Mouse (Mus musculus) MEL (cell line): ENCODE data around the gene Vdac1. TPM values are rescaled to one million over a fixed set of nuclear protein-coding genes. Genes with fewer than 3 reads are reported as not detected.

Experiments
- DNase-seq: peaks from one replicate; pipeline ENCODE4 v3.0.0; 2011; ENCODE audit warnings: low read depth, low spot score
- H3K27ac ChIP-seq: 2 replicates; pipeline ENCODE4 v1.5.1; 2012; ENCODE audit warnings: low read depth, mild to moderate bottlenecking, control low read depth, low read length, moderate library complexity; ENCODE audit not compliant: control insufficient read depth
- H3K27me3 ChIP-seq, 2 experiments: fragments of 150-350 bp in 1 of 2; sonication (generic) in 1 of 2; 2 replicates each; pipeline ENCODE4 v1.6.1; 2012; ENCODE audit warnings: low read length in 2 of 2, mild to moderate bottlenecking in 2 of 2, improper control_type of control experiment in 1 of 2, moderate library complexity in 1 of 2; ENCODE audit not compliant: insufficient read depth in 2 of 2, control insufficient read depth in 1 of 2
- H3K36me3 ChIP-seq, 2 experiments: 2 replicates each; pipeline ENCODE4 v1.6.1; 2012 to 2014; ENCODE audit warnings: low read length in 2 of 2, improper control_type of control experiment in 1 of 2, inconsistent platforms in 1 of 2, mild to moderate bottlenecking in 1 of 2; ENCODE audit not compliant: insufficient read depth in 2 of 2, control insufficient read depth in 1 of 2
- H3K4me1 ChIP-seq, 2 experiments: fragments of 150-350 bp in 1 of 2; sonication (generic) in 1 of 2; 2 replicates each; pipeline ENCODE4 v1.6.1; 2012; ENCODE audit warnings: low read length in 2 of 2, improper control_type of control experiment in 1 of 2, mild to moderate bottlenecking in 1 of 2; ENCODE audit not compliant: insufficient read depth in 2 of 2, control insufficient read depth in 1 of 2
- H3K4me3 ChIP-seq, 2 experiments: fragments of 150-350 bp in 1 of 2; sonication (generic) in 1 of 2; 2 replicates each; pipeline ENCODE4 v1.5.1; 2012; ENCODE audit warnings: low read depth in 2 of 2, low read length in 2 of 2, mild to moderate bottlenecking in 2 of 2, moderate library complexity in 2 of 2, control low read depth in 1 of 2, improper control_type of control experiment in 1 of 2; ENCODE audit not compliant: control insufficient read depth in 1 of 2, insufficient read depth in 1 of 2
- H3K79me2 ChIP-seq: 2 replicates; pipeline ENCODE4 v1.6.1; 2012; ENCODE audit warnings: mild to moderate bottlenecking, low read length, moderate library complexity; ENCODE audit not compliant: control insufficient read depth, poor library complexity, insufficient read depth
- H3K9ac ChIP-seq: 2 replicates; pipeline ENCODE4 v1.6.1; 2012; ENCODE audit warnings: low read depth, mild to moderate bottlenecking, control low read depth, low read length, moderate library complexity; ENCODE audit not compliant: control insufficient read depth, poor library complexity, severe bottlenecking
- H3K9me3 ChIP-seq: fragments of 150-350 bp; sonication (generic); replicated peaks from 2 replicates; pipeline ENCODE4 v1.6.1; 2012; ENCODE audit warnings: mild to moderate bottlenecking, low read length, improper control_type of control experiment, moderate library complexity; ENCODE audit not compliant: insufficient read depth
- CTCF ChIP-seq, 3 experiments: IDR thresholded peaks in 2 of 3; conservative IDR thresholded peaks in 1 of 3; 2 replicates each; pipeline ENCODE4 v1.5.1; 2011 to 2012; ENCODE audit warnings: low read length in 3 of 3, low read depth in 2 of 3, mild to moderate bottlenecking in 2 of 3, improper control_type of control experiment in 1 of 3, inconsistent platforms in 1 of 3, mixed read lengths in 1 of 3, moderate library complexity in 1 of 3; ENCODE audit not compliant: control insufficient read depth in 1 of 3, insufficient read depth in 1 of 3, poor library complexity in 1 of 3, severe bottlenecking in 1 of 3
- ELF1 ChIP-seq: IDR thresholded peaks from 2 replicates; pipeline ENCODE4 v1.6.1; 2014; ENCODE audit warnings: low read depth, mild to moderate bottlenecking, inconsistent platforms, low read length, improper control_type of control experiment, moderate library complexity
- EP300 ChIP-seq, 2 experiments: IDR thresholded peaks; 2 replicates each; pipeline ENCODE4 v1.6.1; 2011; ENCODE audit warnings: improper control_type of control experiment in 2 of 2, low read length in 2 of 2, low read depth in 1 of 2, mild to moderate bottlenecking in 1 of 2
- GATA1 ChIP-seq: IDR thresholded peaks from 2 replicates; pipeline ENCODE4 v1.6.1; 2011; ENCODE audit warnings: low read depth, low read length, improper control_type of control experiment
- MAX ChIP-seq: IDR thresholded peaks from 2 replicates; pipeline ENCODE4 v1.6.1; 2011; ENCODE audit warnings: low read length, improper control_type of control experiment
- MXI1 ChIP-seq: IDR thresholded peaks from 2 replicates; pipeline ENCODE4 v1.6.1; 2011; ENCODE audit warnings: mild to moderate bottlenecking, low read depth, low read length, improper control_type of control experiment
- MYC ChIP-seq: IDR thresholded peaks from 2 replicates; pipeline ENCODE4 v1.6.1; 2011; ENCODE audit warnings: low read depth, mild to moderate bottlenecking, low read length, improper control_type of control experiment, moderate library complexity
- NELFE ChIP-seq: IDR thresholded peaks from 2 replicates; pipeline ENCODE4 v1.6.1; 2011; ENCODE audit warnings: low read depth, low read length, improper control_type of control experiment
- NRF1 ChIP-seq: IDR thresholded peaks from 2 replicates; pipeline ENCODE4 v1.6.1; 2014; ENCODE audit warnings: low read depth, mild to moderate bottlenecking, inconsistent platforms, low read length, improper control_type of control experiment, moderate library complexity; ENCODE audit not compliant: poor library complexity, insufficient read depth, severe bottlenecking
- POLR2AphosphoS2 ChIP-seq: IDR thresholded peaks from 2 replicates; pipeline ENCODE4 v1.6.1; 2011; ENCODE audit warnings: low read length, improper control_type of control experiment
- RAD21 ChIP-seq: IDR thresholded peaks from 2 replicates; pipeline ENCODE4 v1.6.1; 2011; ENCODE audit warnings: mild to moderate bottlenecking, low read depth, low read length, improper control_type of control experiment
- RCOR1 ChIP-seq: IDR thresholded peaks from 2 replicates; pipeline ENCODE4 v1.6.1; 2012; ENCODE audit warnings: low read depth, mild to moderate bottlenecking, inconsistent platforms, low read length, improper control_type of control experiment
- SMC3 ChIP-seq: IDR thresholded peaks from 2 replicates; pipeline ENCODE4 v1.6.1; 2011; ENCODE audit warnings: low read depth, low read length, improper control_type of control experiment
- TCF12 ChIP-seq: IDR thresholded peaks from 2 replicates; pipeline ENCODE4 v1.6.1; 2014; ENCODE audit warnings: low read depth, mild to moderate bottlenecking, inconsistent platforms, low read length, improper control_type of control experiment, moderate library complexity
- USF1 ChIP-seq: IDR thresholded peaks from 2 replicates; pipeline ENCODE4 v1.6.1; 2014; ENCODE audit warnings: low read depth, mild to moderate bottlenecking, inconsistent platforms, low read length, improper control_type of control experiment, moderate library complexity
- ZC3H11A ChIP-seq: IDR thresholded peaks from 2 replicates; pipeline ENCODE4 v1.6.1; 2012; ENCODE audit warnings: low read depth, mild to moderate bottlenecking, inconsistent platforms, low read length, improper control_type of control experiment
- ZKSCAN1 ChIP-seq: IDR thresholded peaks from 2 replicates; pipeline ENCODE4 v1.6.1; 2012; ENCODE audit warnings: low read depth, mild to moderate bottlenecking, inconsistent platforms, low read length, improper control_type of control experiment, moderate library complexity
- polyA plus RNA-seq, 2 experiments: library from polyadenylated mRNA; stranded (reverse) in 1 of 2; unstranded in 1 of 2; fragments of >175 nt in 1 of 2; fragments of >200 nt in 1 of 2; gene quantifications; 2 replicates each; pipeline versions ENCODE4 v1.2.1 to v1.2.4; 2012; ENCODE audit warnings: low replicate concordance in 2 of 2, low read depth in 1 of 2; ENCODE audit not compliant: insufficient read length in 2 of 2, insufficient read depth in 1 of 2, missing spikeins in 1 of 2
- total RNA-seq: library from RNA; depleted of rRNA; stranded (reverse); fragments of 300-350 nt; gene quantifications from 2 replicates; pipeline ENCODE4 v1.2.3, GENCODE M21; 2012

Gene Vdac1
- total and polyA plus RNA-seq, 3 experiments = 257 to 389 (median 381) TPM

DNA sequence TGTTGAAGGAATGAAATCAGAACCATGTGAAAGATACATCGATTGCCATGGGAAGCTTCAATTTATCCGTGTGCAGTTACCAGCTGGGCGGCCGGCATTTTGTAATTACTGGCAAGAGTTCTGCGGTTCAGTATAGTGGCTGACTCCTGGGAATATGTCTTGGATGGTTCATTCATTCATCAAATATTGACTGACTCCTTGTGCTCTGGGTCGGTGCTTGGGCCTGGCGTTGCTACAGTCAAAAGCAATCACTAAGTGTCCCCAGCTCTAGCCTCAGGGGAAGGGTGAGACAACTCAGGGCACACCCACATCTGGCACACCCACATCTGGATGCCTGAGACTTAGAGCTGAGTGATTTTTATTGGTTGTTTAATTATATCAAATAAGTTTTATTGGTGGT, 13.2 kb downstream of the Vdac1 start:
- Histone ChIP-seq H3K9ac (no peak overlapping the region), H3K79me2 (peaks cover 46% of the 10 kb centered on the region), H3K27me3 (no peaks in the 10 kb centered on the region), H3K36me3 (peaks cover 14 to 31% of the 10 kb centered on the region in 2 experiments), H3K4me3 (no peak overlapping the region), H3K27ac (no peak overlapping the region), H3K4me1 (peaks cover 3 to 14% of the 10 kb centered on the region in 2 experiments; a peak in 3 of 4 replicates), H3K9me3 (no peaks in the 10 kb centered on the region)
- DNase-seq = no peak
- TF ChIP-seq RAD21 (no peak), EP300 (IDR thresholded peaks at IDR 0.05; ENCODE audit: low read depth in 1 of 2, low read length in 2 of 2) (no peak), MXI1 (no peak)

- Histone ChIP-seq H3K9me3 (no peaks in the 10 kb centered on the region), H3K27me3 (no peaks in the 10 kb centered on the region), H3K27ac (no peak overlapping the region), H3K9ac (no peak overlapping the region), H3K4me3 (no peak overlapping the region), H3K4me1 (peaks cover 3 to 9% of the 10 kb centered on the region in 2 experiments; a peak in 3 of 4 replicates), H3K79me2 (peaks cover 41% of the 10 kb centered on the region), H3K36me3 (peaks cover 10 to 36% of the 10 kb centered on the region in 2 experiments)
- peak; percentile 70 for DNase-seq
- TF ChIP-seq ZC3H11A (no peak), EP300 (IDR thresholded peaks at IDR 0.05; ENCODE audit: low read depth in 1 of 2, low read length in 2 of 2) (no peak), CTCF (IDR thresholded peaks at IDR 0.05 in 2 of 3, conservative IDR thresholded peaks at IDR 0.05 in 1 of 3; ENCODE audit: control insufficient read depth in 1 of 3, insufficient read depth in 1 of 3, low read depth in 2 of 3, low read length in 3 of 3, poor library complexity in 1 of 3, severe bottlenecking in 1 of 3) (peak; percentile 71 to 93 (median 72)), USF1 (no peak), SMC3 (peak; percentile 54), RAD21 (peak; percentile 27), ZKSCAN1 (no peak)
Observed at GRCm38 (mm10) chr11:52374340-52374739, 13.7 kb downstream of the Vdac1 start.

GRCm38 (mm10) chr11:52377579-52377978, 16.9 kb downstream of the Vdac1 start:
- DNase-seq = no peak
- Histone ChIP-seq H3K4me1 (no peaks in the 10 kb centered on the region), H3K9ac (no peak overlapping the region), H3K79me2 (peaks cover 10% of the 10 kb centered on the region), H3K9me3 (no peaks in the 10 kb centered on the region), H3K27ac (no peak overlapping the region), H3K27me3 (no peaks in the 10 kb centered on the region), H3K4me3 (no peak overlapping the region), H3K36me3 (peaks cover 0 to 41% of the 10 kb centered on the region in 2 experiments; a peak in 2 of 4 replicates)
- no peak for TF ChIP-seq ELF1
- no peak for TF ChIP-seq POLR2AphosphoS2
- no peak for TF ChIP-seq GATA1
- no peak for TF ChIP-seq EP300 (IDR thresholded peaks at IDR 0.05; ENCODE audit: low read depth in 1 of 2, low read length in 2 of 2)
- no peak for TF ChIP-seq CTCF (IDR thresholded peaks at IDR 0.05 in 2 of 3, conservative IDR thresholded peaks at IDR 0.05 in 1 of 3; ENCODE audit: control insufficient read depth in 1 of 3, insufficient read depth in 1 of 3, low read depth in 2 of 3, low read length in 3 of 3, poor library complexity in 1 of 3, severe bottlenecking in 1 of 3)
- TF ChIP-seq TCF12 = no peak
- TF ChIP-seq MAX = no peak
- TF ChIP-seq MYC = no peak
- no peak for TF ChIP-seq ZC3H11A
- TF ChIP-seq ZKSCAN1 = no peak
- TF ChIP-seq NELFE = no peak
- TF ChIP-seq NRF1 = no peak
- no peak for TF ChIP-seq USF1
- TF ChIP-seq RCOR1 = no peak
